9 mouse cellular contexts compared by ENCODE assay signal in genomic region chr4:155162433-155163319, GRCm38 (mm10). TPM values are rescaled to one million over a fixed set of nuclear protein-coding genes. Genes with fewer than 3 reads are reported as not detected.
DNase-seq lines count a peak whose midpoint lies in the region; ATAC-seq and TF ChIP-seq lines count a peak whose summit lies in the region.
"Had no signal": no experiment of that assay in that cellular context is flagged by ENCODE, and none has a peak within 500 bp of the region (broad histone marks: within the 10 kb centered on the region; RNA-seq: fewer than 3 reads in every experiment).

No protein-coding gene starts in this region.

- DNase-seq in kidney, postnatal 0 days (ENCODE audit: low spot score), result no peak
- DNase-seq in kidney, postnatal 10 days, result no peak
- DNase-seq in thymus, adult 18-20 months, result peak; percentile 77 to 90
- no peak for DNase-seq in adrenal gland, postnatal 10 days
- DNase-seq in left cerebral cortex, postnatal 10 days (ENCODE audit: extremely low spot score in 1 of 2, low spot score in 2 of 2), result no peak
- DNase-seq in adrenal gland, adult 18-20 months (ENCODE audit: low spot score in 2 of 2), result no peak
- DNase-seq: cerebellum, postnatal 36 days had no signal

- 53% methylated on average over 7 of the region's 7 CpGs for WGBS in kidney, postnatal 0 days
- WGBS in bone marrow, adult 2 months, result 9% methylated on average over 7 of the region's 7 CpGs
- WGBS in liver, embryonic 16.5 days (ENCODE audit: insufficient replicate concordance), result 16% methylated on average over 7 of the region's 7 CpGs

- no peak; the same call in 1 of the 2 replicates for ATAC-seq in kidney, postnatal 0 days (replicated peaks; ENCODE audit: low FRiP score, low read depth)
- ATAC-seq in liver, embryonic 16.5 days (ENCODE audit: low read depth), result no peak

- no peak for TF ChIP-seq CTCF in kidney, postnatal 0 days (IDR thresholded peaks at IDR 0.05; ENCODE audit: low read depth)
- no peak; the same call in 1 of the 2 replicates for TF ChIP-seq CTCF in bone marrow, adult 2 months (IDR thresholded peaks at IDR 0.05; ENCODE audit: control insufficient read depth, insufficient read depth, low read length)

- H3K27me3 ChIP-seq in kidney, postnatal 0 days (ENCODE audit: insufficient read depth, low read length), result no peaks in the 10 kb centered on the region
- no peaks in the 10 kb centered on the region for H3K27me3 ChIP-seq in liver, embryonic 16.5 days (ENCODE audit: control insufficient read depth, insufficient read depth, low read depth, low read length)

- TF ChIP-seq POLR2A in bone marrow, adult 2 months (IDR thresholded peaks at IDR 0.05; ENCODE audit: borderline replicate concordance, control insufficient read depth, low read depth, low read length), result no peak

- intact Hi-C loops in left cerebral cortex, postnatal 10 days (cut with DNase I), result no loop called here

- no peak overlapping the region for H3K4me3 ChIP-seq in kidney, postnatal 0 days (replicated peaks; ENCODE audit: low read depth, low read length)
- H3K4me3 ChIP-seq in bone marrow, adult 2 months (replicated peaks; ENCODE audit: control insufficient read depth, low read depth, low read length), result no peak overlapping the region
- H3K4me3 ChIP-seq in liver, embryonic 16.5 days (ENCODE audit: low read depth, low read length), result no peak overlapping the region

- peaks cover 33% of the 10 kb centered on the region for H3K4me1 ChIP-seq in kidney, postnatal 0 days (replicated peaks; ENCODE audit: insufficient read depth, low read length)
- H3K4me1 ChIP-seq in bone marrow, adult 2 months (ENCODE audit: control insufficient read depth, insufficient read depth, low read length), result peaks cover 21% of the 10 kb centered on the region
- peaks cover 28% of the 10 kb centered on the region for H3K4me1 ChIP-seq in liver, embryonic 16.5 days (ENCODE audit: control insufficient read depth, low read depth, low read length)

- 0 out of 2 replicates have a peak overlapping the region, but pooled peaks have one; percentile 27 for H3K9ac ChIP-seq in kidney, postnatal 0 days (ENCODE audit: low read depth, low read length)
- H3K9ac ChIP-seq in liver, embryonic 16.5 days (ENCODE audit: low read depth, low read length), result no peak overlapping the region

- no peaks in the 10 kb centered on the region for H3K9me3 ChIP-seq in kidney, postnatal 0 days (replicated peaks; ENCODE audit: low read length)
- no peaks in the 10 kb centered on the region for H3K9me3 ChIP-seq in liver, embryonic 16.5 days (replicated peaks; ENCODE audit: control insufficient read depth, low read length)

- peaks cover 18% of the 10 kb centered on the region for H3K36me3 ChIP-seq in kidney, postnatal 0 days (ENCODE audit: insufficient read depth, low read length)
- H3K36me3 ChIP-seq in liver, embryonic 16.5 days (ENCODE audit: control insufficient read depth, insufficient read depth), result no peaks in the 10 kb centered on the region; the same call in none of the 2 replicates

- H3K27ac ChIP-seq in kidney, postnatal 0 days, result peak overlapping the region; percentile 64
- peak overlapping the region; percentile 91 for H3K27ac ChIP-seq in bone marrow, adult 2 months (ENCODE audit: control insufficient read depth, insufficient read depth, low read depth, low read length, poor library complexity)
- H3K27ac ChIP-seq in liver, embryonic 16.5 days (ENCODE audit: low read length), result peak overlapping the region; percentile 26

- no peak overlapping the region for H3K4me2 ChIP-seq in kidney, postnatal 0 days (ENCODE audit: low read length)
- peak overlapping the region; percentile 4; the same call in 1 of the 2 replicates for H3K4me2 ChIP-seq in liver, embryonic 16.5 days (ENCODE audit: low read depth, low read length)

RNA-seq across cellular contexts. Expression of gene Ski, which starts 59.7 kb away (rescaled TPM):
- polyA plus RNA-seq in kidney, postnatal 0 days (2015; fragmentation: Nextera tagmentation; extraction: Ambion mirVana), result 15.5 TPM in 2 replicates
- 7.0 and 10.4 TPM in 2 replicates for polyA plus RNA-seq in bone marrow, adult 2 months (2011; ENCODE audit: insufficient read depth, insufficient read length, low replicate concordance, missing spikeins)
- 2.4 and 2.5 TPM in 2 replicates for polyA plus RNA-seq in liver, embryonic 16.5 days (2015; fragmentation: Nextera tagmentation; extraction: Ambion mirVana)
- total RNA-seq in adrenal gland, postnatal 10 days (2021), result 10 to 100 TPM; 65.3 to 80.4 TPM
- 100 to 1,000 TPM; 108 to 111 TPM for total RNA-seq in left cerebral cortex, postnatal 10 days (2021)
- 10 to 100 TPM; 47.5 to 60.6 TPM for total RNA-seq in adrenal gland, adult 18-20 months (2021)

Comparison
In these comparisons a context has a peak if more than half of its experiments do, and no peak if none do; other contexts are left out.
1. DNase-seq: peak in thymus, adult 18-20 months (2 of 2); none in kidney, postnatal 0 days (single experiment), kidney, postnatal 10 days (single experiment), adrenal gland, postnatal 10 days (single experiment), left cerebral cortex, postnatal 10 days (0 of 2) and adrenal gland, adult 18-20 months (0 of 2).
2. H3K27ac ChIP-seq: peak in every context shown above with its lines; median percentile 91 in bone marrow, adult 2 months; 64 in kidney, postnatal 0 days; 26 in liver, embryonic 16.5 days.